Mouse (Mus musculus): ENCODE measurements at regions not wholly inside any gene's neighbourhood (a gene's known extent, or its start where the extent isn't known, plus 50 kb on each side); places are given as distances from the start of the nearest gene placed in this dataset.

GRCm38 (mm10) chr14:76822766-76823325, 213.7 kb upstream of the Ccdc122 start:
- DNase-seq (ENCODE audit: low spot score), result no peak

DNA sequence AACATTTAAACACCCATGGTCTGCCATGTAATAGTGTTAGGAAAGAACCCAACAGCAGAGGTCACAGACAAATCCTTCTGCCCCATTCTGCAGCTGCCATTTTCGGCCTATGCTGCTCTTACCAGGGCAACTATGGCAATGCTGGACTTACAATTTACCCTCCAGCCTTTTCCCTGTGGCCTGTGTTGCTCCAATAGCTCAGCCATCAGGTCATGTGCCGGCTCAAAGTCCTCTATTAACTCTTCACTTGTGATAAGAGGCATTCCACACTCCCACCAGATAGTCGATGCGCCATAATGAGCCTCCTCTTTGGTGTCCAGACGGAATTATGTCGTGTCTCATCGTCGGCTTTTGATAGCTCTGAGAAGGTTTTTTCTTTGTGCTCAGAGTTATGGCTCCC, 214.7 kb upstream of the Ccdc122 start:
- no peak for DNase-seq (ENCODE audit: low spot score)

DNA sequence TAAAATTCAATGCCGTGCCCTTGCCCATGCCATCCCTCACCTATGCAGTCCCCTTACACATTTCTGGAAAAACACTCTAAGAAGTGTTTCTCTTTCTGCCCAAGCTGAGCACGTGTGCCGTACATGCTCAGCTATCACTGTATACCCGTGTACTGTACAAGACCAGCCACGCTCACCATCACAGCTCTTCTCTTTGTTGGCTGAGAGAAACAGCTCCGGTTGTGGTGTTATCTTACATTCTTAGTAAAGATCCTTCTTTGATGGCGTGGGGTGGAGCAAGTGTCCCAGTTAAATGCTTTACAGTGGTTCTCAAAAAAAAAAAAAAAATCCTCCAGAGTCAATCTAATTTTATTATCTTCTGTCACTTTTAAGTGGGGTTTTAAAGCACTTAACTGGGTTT, 215.1 kb upstream of the Ccdc122 start:
- no peak for DNase-seq (ENCODE audit: low spot score)

DNA sequence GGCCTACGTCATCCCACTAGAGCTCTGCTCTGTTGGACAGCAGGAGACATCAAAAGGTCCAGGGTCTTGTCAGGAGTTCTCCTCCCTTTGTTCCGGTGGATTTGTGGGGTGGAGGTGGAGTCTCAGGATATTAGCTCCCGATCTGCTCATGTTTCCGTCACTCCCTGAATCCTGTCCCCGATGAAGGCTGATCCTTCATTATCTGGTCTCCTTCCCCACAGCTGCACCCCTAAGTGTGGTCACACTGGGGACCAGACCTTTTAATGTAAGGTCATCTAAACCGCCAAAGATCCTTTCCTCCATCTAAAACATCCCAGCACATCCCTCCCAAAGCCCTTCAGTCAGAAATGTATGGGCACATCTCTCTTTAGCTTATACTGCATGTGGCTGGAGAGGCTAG, 215.6 kb upstream of the Ccdc122 start:
- DNase-seq (ENCODE audit: low spot score), result no peak

- peak; percentile 82 for DNase-seq (ENCODE audit: low spot score)
These were observed 216.9 kb upstream of the Ccdc122 start for GRCm38 (mm10) chr14:76819690-76820089.

DNA sequence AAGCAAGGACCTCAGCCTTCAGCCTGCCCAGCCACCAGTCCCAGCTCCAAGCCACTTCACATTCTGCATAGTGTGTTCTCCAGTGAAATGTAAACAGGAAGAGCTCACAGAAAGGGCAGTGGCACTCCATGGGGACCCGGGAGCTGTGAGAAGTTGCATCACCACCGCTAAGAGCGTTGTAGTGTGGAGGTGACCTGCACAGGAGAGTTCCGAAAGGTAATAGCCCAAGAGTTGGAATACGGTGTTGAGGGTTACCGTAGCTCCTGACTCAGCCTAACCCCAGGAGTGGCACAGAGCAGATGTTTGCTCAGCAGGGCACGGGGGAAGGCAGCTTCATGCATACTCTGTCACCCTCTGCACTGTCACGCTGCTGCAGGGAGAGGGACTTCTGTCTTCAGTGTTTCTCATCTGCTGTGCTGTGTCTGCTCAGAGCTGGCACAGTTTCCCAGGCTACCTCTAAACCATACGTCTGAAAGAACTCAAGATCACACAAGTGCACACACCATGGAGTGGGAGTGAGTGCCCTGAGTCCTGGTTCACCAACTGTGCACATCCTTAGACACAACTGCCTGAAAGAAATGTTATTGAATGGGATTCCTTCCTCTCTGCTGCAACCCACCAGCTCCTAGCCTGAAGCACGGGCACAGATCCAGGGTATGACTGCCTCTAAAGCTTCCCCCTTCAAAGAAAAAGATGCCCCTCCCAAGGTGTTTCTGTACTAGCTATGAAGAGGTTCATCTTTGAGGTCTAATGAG, 218.1 kb upstream of the Ccdc122 start:
- DNase-seq (ENCODE audit: low spot score), result no peak

DNA sequence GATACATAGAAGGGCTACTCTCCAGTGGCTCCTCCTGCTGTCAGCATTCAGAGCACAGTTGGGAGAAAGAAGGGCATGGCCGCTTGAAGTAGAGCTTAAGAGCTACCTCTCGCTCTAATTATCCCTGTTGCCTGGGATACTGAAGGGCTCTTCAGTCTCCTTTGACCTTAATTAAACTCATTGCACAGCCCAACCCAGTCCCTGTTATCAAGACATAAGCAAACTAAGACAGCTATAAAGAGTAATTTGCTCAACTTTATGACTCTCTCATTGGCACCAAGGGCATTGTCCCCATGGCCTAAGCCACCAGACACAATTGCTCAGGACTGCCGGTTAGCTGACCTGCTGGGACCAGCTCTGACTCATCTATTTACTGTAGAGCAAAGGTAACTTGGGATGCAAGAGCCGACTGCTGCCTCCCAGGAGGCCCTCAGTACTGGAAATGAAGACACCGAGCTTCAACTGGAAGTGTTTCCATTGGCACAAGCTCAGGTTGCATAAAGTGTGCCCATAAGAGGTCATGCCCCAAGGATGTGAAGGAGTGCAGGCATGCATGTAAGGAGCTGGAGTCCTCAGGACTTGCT, 219.3 kb upstream of the Ccdc122 start:
- DNase-seq (ENCODE audit: low spot score), result no peak

GRCm38 (mm10) chr14:76816666-76817065, 219.9 kb upstream of the Ccdc122 start:
- no peak for DNase-seq (ENCODE audit: low spot score)

GRCm38 (mm10) chr14:76812155-76812875, 224.3 kb upstream of the Ccdc122 start:
- DNase-seq (ENCODE audit: low spot score), result no peak

DNA sequence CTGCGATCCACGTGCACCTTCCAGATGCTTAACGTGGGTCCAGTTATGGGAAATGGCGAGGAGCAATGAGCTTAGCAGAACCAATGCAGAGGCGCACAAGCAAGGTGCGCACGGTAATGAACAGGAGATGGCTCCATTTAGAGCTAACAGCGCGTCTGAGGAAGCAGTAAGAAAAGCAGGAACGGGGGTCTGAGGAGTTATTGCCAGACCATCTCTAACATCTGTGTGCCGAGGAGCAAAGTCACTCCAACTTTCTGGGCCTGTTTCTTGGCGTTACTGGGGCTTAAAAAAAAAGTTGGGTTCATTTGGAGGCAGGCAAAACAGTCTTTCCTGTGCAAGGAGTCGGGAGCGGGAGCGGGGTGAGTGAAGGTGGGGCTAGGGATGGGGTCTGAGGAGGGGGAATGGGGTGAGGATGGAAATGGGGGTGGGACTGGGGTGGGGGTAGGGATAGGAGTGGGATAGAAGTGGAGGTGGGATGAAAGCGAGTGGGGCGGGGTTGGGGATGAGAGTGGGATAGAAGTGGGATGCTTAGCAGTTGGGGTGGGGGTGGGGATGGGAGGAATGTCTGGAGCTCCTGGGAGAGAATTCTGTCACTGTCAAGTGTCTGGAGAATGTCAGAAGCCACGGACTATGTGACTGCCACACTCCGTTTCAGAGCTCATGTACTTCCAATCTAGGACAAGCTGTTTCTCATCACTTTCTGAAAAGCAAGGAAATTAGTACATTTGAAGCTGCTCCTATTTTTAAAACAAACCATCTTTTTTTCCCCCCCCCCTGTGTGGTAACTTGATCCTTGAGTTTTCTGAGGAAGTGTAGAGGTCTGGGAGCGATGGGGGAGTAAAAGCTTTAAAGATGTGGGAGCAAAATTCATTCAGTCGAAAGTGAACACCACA, 225.6 kb upstream of the Ccdc122 start:
- DNase-seq (ENCODE audit: low spot score), result no peak

DNA sequence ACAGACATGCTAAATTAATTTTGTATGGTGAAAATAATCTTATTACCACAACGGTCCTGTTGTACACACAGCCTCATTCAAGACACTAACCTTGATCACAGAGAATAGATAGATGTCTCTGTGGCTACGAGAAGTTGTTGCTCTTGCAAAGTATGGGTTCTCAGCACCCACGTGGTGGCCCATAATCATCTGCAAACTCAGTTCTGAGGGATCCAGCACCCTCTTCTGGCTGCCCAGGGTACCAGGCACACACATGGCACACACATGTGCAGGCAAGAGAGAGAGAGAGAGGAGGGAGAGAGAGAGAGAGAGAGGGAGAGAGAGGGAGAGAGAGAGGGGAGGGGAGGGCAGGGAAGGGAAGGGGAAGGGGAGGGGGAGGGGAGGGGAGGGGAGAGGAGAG, 226.5 kb upstream of the Ccdc122 start:
- DNase-seq (ENCODE audit: low spot score), result no peak

DNA sequence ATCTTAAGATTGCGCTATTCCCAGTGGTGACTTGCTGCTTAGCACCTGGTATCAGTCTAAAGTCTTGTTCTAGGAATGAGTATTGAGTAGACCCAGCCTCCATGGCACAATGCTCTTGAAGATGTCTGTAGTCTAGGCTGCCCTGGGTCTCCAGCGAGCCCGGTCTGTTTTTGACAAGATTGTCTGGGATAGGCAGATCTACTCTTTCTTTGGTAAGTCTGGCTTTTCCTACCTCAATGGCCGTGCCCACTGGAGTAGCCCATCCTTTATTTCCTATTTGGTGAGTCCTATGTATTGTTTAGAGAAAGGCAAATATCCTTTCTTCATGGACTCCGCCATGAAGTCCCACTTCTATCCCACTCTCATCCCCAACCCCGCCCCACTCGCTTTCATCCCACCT, 227.2 kb upstream of the Ccdc122 start:
- no peak for DNase-seq (ENCODE audit: low spot score)

GRCm38 (mm10) chr14:76805151-76805785, 231.3 kb upstream of the Ccdc122 start:
- DNase-seq (ENCODE audit: low spot score), result no peak

DNA sequence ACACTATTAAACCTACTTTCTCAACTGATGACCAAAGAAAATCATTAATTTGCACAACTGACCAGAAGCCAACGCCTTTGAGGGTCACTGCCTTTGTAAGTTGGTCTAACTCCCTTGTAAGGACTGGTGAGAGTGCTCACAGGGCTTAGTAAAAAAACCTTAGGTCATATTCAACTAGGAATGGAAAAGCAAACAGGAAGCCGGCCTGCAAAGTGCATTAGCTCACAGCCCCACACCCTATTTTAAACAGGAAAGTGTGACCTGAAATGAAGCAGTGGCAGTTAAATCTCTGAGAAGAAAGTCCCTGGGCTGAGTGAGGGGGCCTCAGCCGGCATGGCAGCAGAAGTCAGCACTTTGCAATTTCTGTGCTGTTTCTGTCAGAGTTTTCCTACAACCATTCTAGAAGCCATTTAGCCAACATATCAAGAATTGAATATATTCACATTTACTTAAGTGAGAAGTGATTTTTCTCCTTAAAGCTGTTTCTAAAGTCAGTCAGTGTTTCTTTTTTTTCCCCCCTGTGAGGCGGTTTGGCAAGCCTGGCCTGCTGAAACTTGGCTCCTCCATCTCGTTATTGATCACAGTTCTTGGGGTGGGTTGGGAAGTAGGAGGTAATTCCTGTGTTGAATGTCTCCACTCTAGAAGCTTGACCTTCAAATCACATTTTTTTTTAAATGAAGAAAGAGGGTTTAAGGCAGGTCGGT, 232.0 kb upstream of the Ccdc122 start:
- no peak for DNase-seq (ENCODE audit: low spot score)

GRCm38 (mm10) chr14:76800181-76800580, 236.4 kb upstream of the Ccdc122 start:
- no peak for DNase-seq (ENCODE audit: low spot score)

DNA sequence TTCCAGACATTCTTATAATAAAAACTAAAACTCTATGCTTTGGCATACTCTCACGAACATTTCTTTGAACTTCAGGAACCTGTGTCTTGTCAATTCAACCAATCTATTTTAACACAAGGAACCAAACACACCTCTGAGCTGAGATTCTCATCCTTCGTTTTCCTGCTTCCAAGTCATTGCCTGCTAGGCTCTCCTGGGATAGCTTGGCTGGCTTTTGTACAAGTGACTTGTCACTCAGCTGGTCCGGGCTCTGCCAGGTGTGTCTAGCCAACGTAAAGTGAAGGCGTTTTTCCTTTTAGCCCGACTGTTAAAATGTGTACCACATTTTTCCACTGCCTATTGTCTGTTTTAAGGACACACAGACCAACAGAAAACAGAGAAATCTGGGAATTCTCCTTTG, 236.8 kb upstream of the Ccdc122 start:
- no peak for DNase-seq (ENCODE audit: low spot score)

- DNase-seq (ENCODE audit: low spot score), result no peak
These were observed 237.6 kb upstream of the Ccdc122 start for GRCm38 (mm10) chr14:76798925-76799428.

DNA sequence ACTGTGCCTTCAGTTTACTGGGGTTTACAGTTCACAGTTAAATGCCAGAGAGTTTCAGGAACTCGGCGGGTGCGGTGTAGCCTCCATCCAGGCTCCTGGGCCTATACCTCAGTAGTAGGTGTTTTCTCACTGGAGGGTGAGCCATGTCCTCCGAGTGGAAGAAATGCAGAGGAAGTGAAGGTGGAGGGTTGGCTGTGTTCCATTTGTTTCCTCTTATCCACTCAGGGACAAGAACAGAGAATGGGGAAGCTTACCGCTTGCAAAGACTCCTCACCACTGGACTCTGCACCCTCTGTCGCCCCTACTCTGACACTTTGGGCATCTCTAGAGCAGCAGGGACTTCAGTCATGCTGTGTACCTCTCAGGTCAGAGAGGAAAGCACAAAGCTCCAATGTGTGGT, 238.1 kb upstream of the Ccdc122 start:
- no peak for DNase-seq (ENCODE audit: low spot score)

DNA sequence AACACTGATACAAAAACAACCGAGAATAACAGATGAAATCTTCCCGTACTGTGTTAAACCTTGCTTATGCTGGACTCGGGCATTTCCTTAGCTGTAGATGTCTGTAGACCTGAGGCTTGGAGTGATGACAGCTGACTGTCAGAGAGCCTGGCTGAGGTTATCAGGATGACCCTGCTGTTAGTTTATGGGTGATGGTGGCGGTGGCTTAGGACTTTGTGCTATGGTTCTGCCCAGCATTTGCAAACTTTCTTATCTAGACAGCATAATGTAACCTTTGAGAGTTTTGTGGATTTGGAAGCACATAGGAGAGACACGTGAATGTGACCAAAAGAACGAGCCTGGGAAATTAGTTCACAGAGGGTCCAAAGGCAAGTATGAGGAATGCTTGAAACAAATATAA, 239.1 kb upstream of the Ccdc122 start:
- no peak for DNase-seq (ENCODE audit: low spot score)

GRCm38 (mm10) chr14:76791811-76792571, 235.3 kb upstream of the Serp2 start:
- DNase-seq (ENCODE audit: low spot score), result no peak

All from testis, postnatal 10 days (tissue).